Mouse (Mus musculus) cortical plate, adult 2 months (tissue): ENCODE data around the gene Tmem30c. TPM values are rescaled to one million over a fixed set of nuclear protein-coding genes. Genes with fewer than 3 reads are reported as not detected.

ENCODE experiments used
- H3K27ac ChIP-seq: fragments of 200-500 bp; 2 replicates; pipeline ENCODE4 v1.5.1; 2012; ENCODE audit warnings: low read length, control low read depth, inconsistent platforms; ENCODE audit not compliant: insufficient read depth
- H3K4me1 ChIP-seq: fragments of 200-500 bp; 2 replicates; pipeline ENCODE4 v1.6.1; 2011; ENCODE audit warnings: low read length; ENCODE audit not compliant: control insufficient read depth, insufficient read depth
- H3K4me3 ChIP-seq: fragments of 200-500 bp; 2 replicates; pipeline ENCODE4 v1.5.1; 2011; ENCODE audit warnings: mild to moderate bottlenecking, low read length, control low read depth; ENCODE audit not compliant: insufficient read depth
- CTCF ChIP-seq: fragments of 200-500 bp; IDR thresholded peaks from 2 replicates; pipeline ENCODE4 v1.5.1; 2011; ENCODE audit warnings: mild to moderate bottlenecking, control low read depth, low read length; ENCODE audit not compliant: insufficient read depth; ENCODE audit errors: extremely low read depth
- POLR2A ChIP-seq: fragments of 200-500 bp; IDR thresholded peaks from 2 replicates; pipeline ENCODE4 v1.6.1; 2011; ENCODE audit warnings: mild to moderate bottlenecking, low read length, control low read depth; ENCODE audit not compliant: insufficient read depth; ENCODE audit errors: extremely low read depth
- polyA plus RNA-seq: library from polyadenylated mRNA; depleted of rRNA; stranded (reverse); fragments of >200 nt; gene quantifications from 2 replicates; pipeline ENCODE4 v1.2.3, GENCODE M21; 2012

Gene Tmem30c
- polyA plus RNA-seq, 1 experiment: 1.4 TPM

- TF ChIP-seq POLR2A: no peak
- no peak for TF ChIP-seq CTCF
- no peak overlapping the region for H3K4me3 ChIP-seq
- no peak overlapping the region for H3K27ac ChIP-seq
- no peaks in the 10 kb centered on the region; the same call in 1 of the 2 replicates for H3K4me1 ChIP-seq
These were observed 10.4 kb upstream of the Tmem30c start for GRCm38 (mm10) chr16:57302792-57303698.

DNA sequence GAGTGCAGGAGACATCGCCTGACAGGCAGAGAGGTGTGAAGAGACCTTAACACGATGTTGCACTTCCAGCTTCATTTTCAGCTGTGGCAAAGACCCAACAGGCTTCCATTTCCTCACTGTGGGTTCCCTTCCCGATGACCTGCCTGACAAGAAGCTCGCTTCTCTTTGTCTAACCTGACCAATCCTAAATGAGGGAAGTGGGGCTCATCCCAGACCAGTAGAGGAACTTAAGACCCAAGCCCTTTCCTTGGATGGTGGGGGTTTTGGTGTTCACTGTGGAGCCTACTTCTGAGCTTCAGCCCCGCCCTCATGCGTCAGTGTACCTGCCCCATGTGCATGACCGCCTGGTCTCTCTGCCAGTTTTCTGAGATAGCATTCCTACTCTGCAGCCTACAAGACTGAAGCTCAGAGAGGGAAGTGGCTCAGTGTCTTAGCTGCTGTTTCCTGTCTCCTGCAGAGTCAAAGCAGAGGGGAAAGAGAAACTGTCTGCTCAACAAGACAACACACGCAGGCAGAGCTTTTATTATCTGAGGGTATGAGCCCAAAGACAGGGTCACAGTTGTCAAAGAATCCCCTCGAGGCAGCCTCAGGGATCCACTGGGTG lies 8.9 kb upstream of the Tmem30c start:
- Histone ChIP-seq H3K4me3 (no peak overlapping the region), H3K27ac (no peak overlapping the region), H3K4me1 (no peaks in the 10 kb centered on the region; the same call in 1 of the 2 replicates)
- TF ChIP-seq POLR2A (no peak), CTCF (no peak)

DNA sequence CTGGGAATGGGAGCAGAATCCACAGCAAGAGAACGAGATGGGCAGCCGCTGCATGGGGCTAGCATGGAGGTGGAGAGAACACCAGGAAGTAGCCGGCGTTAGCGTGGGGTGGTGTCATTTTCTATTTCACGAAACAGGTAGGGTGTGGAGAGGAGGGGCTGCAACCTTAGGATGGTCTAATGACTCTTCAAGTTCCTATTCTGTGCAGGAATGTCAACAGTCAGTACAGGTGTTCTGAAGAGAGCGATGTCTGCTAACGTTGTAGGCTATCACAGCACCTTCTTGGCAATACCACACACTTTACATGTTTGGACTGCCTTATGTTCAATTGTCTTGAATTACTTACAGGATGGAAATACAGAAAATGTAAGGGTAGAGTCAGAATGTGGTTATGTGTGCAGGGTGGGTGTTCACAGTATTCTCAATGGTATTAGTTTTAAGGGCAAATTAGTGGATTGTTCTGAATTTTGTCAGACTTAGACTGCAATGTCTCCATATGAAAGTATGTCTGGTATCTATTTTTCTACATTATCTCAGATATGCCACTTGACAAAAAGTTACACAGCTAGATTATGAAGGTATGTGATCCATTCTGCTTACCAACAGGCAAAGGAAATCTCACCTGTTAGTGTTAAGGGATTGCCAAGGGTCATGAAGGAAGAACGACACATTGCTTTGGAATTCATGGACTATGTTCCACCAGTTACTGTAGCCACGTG lies 2.7 kb upstream of the Tmem30c start:
- Histone ChIP-seq H3K4me3 (no peak overlapping the region), H3K27ac (no peak overlapping the region), H3K4me1 (no peaks in the 10 kb centered on the region)
- no peak for TF ChIP-seq POLR2A
- TF ChIP-seq CTCF: no peak

GRCm38 (mm10) chr16:57292296-57292695 lies 369 bp downstream of the Tmem30c start:
- Histone ChIP-seq H3K4me3 (no peak overlapping the region), H3K4me1 (no peaks in the 10 kb centered on the region), H3K27ac (no peak overlapping the region)
- TF ChIP-seq CTCF (no peak), POLR2A (no peak)

GRCm38 (mm10) chr16:57291696-57292095 lies 969 bp downstream of the Tmem30c start:
- no peaks in the 10 kb centered on the region for H3K4me1 ChIP-seq

DNA sequence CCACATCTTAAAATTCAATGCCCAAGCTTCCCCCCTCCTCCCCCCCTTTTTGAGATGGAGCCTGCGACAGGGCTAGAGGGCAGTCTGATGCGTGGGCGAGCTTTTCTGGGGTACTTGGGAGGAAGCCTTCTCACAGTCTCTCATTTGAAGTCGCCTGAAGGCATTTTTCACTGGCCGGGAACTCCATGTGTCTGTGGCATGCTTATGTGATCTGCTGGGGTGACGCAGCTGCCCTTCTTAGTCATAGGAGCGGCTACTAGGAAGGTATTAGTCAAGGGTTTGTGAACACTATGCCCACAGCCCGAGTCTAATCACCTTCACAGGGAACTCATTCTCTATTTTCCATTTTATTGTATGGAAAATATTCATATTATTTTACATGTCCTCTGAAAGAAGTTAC lies 11.2 kb downstream of the Tmem30c start:
- Histone ChIP-seq H3K4me3 (no peak overlapping the region), H3K4me1 (no peaks in the 10 kb centered on the region), H3K27ac (no peak overlapping the region)
- TF ChIP-seq CTCF: no peak
- TF ChIP-seq POLR2A: no peak

More at GRCm38 (mm10) chr16:57291696-57292095, 969 bp downstream of the Tmem30c start:
- Histone ChIP-seq H3K27ac (no peak overlapping the region), H3K4me3 (no peak overlapping the region)
- TF ChIP-seq CTCF (no peak), POLR2A (no peak)

DNA sequence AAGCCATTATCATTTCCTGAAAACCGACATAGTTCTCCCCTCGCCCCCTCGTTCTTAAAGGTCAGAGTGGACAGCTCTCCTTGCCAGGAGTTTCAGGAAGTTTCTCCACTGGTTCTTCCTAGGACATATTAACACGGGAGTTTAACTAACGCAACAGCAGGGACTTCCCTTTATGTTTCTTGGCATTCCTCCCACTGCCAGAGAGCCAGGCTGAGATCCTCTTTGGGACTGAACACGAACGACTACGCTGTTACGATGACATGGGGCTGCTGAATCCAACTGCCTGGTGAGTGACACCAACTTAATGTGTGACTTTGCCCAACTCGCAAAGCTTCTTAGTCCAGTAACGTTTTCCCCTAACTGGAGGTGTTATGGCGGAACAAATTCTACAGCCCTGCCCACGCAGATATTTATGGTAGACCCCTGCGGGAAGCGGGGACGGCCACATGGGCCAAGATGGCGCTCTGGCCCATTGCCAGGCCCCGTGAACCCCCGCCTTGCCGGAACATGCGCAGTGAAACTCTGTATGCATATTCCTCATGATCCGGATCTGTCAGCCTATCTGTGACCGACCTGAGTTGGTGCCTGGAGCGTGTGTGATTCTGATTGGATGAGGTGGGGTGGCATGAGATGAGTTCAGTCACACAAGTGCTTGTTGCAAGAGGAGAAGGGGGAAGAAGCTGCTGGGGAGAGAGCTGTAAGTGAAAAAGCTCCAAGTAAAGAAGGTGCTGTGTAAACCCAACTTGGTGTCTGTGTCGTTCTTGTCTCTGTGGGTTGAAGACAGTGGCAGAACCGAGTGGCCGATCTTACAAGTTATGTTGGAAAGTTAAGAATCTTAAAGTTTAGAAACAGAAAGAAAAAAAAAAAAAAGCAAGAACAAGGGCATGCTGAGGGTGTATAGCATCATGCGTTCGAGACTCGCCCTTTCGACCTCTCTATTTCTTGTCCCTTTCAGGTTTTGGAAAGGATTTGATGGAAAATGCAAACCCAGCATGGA lies 12.1 kb downstream of the Tmem30c start:
- TF ChIP-seq CTCF (no peak), POLR2A (no peak)
- Histone ChIP-seq H3K4me1 (no peaks in the 10 kb centered on the region), H3K4me3 (no peak overlapping the region; the same call in 1 of the 2 replicates), H3K27ac (no peak overlapping the region)

DNA sequence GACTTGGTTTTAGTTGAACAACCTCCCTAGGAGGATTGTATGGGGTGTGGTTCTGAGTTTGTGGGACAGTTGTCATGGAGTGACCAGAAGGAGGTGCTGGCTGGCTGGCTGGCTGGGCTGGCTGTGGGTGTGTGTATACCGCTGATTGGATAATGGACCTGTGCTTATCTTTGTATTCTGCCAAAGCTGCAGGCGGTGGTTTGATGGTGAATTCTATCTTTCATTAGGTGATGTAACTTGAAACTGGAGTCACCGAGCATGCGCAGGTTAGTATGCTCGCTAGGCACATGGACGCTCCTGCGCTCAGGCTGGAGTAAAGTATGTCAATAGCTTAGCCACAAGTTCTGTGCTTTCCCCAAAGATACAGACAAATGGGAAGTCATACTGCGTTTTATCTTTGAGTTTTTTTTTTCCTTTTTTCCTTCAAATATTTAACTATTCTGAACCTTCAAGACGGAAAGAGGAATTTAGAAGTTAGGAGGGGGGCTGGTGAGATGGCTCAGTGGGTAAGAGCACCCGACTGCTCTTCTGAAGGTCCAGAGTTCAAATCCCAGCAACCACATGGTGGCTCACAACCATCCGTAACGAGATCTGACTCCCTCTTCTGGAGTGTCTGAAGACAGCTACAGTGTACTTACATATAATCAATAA lies 13.6 kb downstream of the Tmem30c start:
- H3K4me3 ChIP-seq: no peak overlapping the region
- no peak for TF ChIP-seq CTCF
- no peak for TF ChIP-seq POLR2A
- H3K4me1 ChIP-seq: no peaks in the 10 kb centered on the region
- no peak overlapping the region for H3K27ac ChIP-seq
